Mouse (Mus musculus): ENCODE measurements around the gene Ntng1.

GRCm38 (mm10) chr3:109803616-109804015 is 340.2 kb downstream of the Ntng1 start:
- TF ChIP-seq POLR2A (IDR thresholded peaks at IDR 0.05; ENCODE audit: extremely low read depth, insufficient read depth, low read length) (no peak), CTCF (IDR thresholded peaks at IDR 0.05; ENCODE audit: extremely low read depth, insufficient read depth, low read length) (no peak)

All from cortical plate, adult 2 months (tissue).